Mouse (Mus musculus): ENCODE measurements around the gene Myo10.

The Myo10 gene

DNA sequence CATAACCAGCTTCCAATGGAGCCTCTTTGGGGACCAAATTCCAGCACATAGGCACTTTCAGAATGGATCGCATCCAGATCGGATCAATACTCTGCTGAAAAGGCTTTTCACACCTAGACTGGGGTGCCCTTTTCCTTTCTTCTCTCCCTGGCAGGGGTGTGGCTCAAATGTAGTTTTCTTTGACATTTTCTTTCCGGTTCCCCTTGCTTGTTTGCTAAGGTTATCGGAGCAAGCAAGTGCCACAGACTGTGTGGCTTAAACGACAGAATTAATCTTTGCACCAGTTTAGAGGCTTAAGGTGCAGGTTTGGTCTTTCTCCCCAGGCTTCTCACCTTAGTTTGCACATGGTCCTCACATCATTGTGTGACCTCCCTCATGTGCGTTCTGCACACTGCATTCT lies 11.1 kb upstream of the Myo10 start:
- no peak for DNase-seq (ENCODE audit: low read depth, low spot score)

DNA sequence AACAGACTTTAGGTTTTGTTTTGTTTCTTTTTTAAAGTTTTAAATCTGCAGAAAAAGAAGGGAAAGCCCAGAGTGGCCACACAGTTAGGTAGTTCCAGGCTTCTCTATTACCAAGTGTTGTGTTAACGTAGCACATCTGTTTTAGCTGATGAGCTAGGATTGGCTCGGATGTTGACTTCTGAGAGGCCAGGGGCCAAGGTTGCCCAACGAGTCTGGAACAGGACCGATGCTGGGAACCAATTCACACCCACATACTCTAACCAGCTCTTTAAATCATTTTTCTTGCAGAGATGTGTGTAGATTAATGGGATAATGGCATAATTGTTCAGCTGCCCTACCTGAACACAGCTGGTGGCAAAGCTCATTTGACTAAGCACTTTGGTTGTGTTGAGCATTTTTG lies 1.8 kb upstream of the Myo10 start:
- DNase-seq (ENCODE audit: low read depth, low spot score): no peak

DNA sequence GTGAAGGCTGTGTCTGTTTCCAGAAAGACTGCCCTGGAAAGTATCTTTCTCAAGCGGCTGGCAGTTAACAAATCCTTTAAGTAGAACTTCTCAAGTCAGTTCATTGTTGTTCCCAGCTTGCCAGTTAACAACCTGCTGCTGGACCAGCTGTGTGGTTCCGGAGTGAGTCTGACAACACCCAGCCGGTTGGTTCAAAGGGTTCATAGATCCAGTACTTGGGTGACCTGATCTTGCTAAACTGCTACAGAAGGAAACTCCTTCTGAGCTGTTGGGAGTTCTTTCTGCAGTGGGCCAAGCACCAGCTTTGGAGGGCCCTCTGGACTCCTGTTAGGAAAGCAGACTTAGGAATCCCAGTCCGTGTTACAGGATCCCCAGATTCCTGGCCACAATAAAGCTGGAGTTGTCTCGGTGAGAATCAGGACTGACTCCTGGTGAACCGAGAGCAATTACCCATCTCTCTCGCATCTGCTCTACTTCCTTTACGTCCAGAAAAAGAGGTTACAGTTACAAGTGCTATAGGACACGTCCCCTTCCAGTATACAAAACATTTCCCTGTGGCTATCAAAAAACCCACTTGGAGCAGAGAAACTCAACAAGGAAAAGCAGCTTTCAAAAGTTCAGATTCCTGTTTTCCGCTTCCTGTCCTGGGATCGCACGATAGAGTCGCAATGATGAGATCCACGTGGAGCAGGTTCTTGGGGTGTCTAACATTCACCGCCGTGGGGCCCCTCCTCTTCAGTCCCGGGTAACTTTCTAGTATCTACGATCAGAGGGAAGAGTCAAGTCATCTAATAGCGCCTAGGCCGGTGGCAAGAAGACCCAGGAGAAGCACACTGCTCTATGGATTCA lies 750 bp upstream of the Myo10 start:
- no peak for DNase-seq (ENCODE audit: low read depth, low spot score)

DNA sequence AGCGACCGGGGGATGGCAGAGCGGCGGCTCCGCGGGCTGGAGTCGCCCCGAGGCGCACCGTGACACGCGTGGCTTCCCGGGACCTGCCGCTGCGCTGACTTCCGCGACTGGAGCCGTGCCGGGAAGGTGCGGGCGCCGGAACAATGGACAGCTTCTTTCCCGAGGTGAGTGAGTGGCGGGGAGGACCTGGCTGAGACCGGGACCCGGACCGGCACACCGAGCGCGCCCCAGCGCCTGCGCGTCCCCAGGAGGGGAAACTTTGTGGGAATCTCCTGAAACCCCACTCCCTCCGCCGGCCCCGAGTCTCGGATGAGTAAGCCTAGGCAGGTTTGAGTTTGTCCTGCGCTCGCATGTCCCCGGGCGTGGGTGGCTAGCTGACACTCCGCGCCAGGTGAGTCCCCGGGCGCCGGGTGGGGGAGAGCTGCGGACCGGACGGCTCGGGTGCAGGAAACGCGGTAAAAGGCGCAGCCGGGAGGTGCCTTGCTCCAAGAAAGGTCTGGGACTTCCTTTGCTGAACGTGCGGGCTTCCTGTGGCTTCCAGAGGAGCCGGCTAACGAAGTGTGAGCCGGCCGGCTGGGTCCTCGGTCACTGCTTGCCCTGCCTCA lies 644 bp downstream of the Myo10 start:
- DNase-seq (ENCODE audit: low read depth, low spot score): no peak

DNA sequence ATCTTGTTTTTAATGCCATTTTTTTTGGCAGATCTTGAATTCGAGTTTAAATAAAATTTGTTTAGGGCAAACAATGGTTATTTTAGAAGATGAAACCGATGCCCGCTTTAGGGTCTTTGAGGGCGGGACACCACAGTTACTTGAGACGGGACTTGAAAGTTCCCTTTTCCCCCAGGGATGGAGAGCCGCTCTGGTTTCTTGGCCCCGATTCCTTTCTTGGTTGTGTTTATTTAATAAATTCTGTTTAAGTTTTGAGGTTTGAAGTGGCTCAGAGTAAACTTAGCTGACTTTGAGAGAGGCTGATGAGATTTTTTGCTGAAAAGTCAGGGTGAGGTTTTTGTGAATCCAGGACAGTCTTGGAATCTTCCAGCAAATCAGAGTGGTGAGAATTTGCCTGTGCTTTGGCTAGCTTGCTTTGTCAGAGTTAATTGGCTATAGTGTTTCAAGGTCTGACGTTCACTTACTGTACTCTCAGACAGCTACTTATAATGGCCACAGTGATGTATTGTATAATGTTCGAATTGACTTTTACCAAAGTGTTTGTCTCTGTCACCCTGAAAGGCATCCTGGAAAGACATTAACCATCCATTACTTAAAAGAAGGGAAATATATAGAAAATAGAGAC lies 1.3 kb downstream of the Myo10 start:
- DNase-seq (ENCODE audit: low read depth, low spot score): no peak

DNA sequence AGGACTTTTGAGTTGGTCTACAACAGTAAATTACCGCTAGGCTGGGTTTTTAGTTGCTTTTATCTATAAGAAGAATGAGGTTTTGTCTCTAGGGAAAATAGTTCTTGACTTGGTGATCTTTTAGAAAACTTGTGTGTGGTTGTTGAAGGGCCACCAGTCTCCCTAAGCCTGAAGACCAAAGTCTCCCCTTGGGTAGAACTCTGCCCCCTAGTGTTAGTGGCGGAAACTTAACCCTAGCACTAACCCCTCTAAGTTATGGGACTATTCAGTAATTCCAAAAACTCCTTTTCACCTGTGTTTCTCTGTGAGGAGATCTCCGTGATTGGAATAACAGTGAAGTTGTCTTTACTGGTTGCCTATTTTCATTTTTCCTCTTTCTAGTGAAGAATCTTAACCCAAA lies 1.9 kb downstream of the Myo10 start:
- peak; percentile 45 for DNase-seq (ENCODE audit: low read depth, low spot score)

DNA sequence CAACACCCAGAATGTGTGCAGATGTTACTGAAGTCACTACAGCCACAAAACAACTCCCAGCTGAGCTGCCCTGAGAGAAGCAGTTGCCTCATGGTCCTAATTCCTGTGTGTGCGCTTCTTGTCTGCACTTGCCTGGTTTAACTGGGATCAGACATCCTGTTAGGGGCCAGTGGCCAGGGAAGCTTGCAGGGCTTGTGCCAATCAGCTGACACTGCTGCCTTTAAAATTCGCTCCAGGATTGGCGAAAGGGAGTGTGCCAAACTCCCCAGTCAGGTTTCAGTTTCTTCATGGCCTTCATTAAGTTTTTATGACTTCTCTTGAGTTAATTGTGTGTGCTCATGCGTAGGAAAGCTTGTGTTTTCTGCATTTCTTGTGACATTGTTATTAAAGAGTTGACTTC lies 3.1 kb downstream of the Myo10 start:
- peak; percentile 81 for DNase-seq (ENCODE audit: low read depth, low spot score)

DNA sequence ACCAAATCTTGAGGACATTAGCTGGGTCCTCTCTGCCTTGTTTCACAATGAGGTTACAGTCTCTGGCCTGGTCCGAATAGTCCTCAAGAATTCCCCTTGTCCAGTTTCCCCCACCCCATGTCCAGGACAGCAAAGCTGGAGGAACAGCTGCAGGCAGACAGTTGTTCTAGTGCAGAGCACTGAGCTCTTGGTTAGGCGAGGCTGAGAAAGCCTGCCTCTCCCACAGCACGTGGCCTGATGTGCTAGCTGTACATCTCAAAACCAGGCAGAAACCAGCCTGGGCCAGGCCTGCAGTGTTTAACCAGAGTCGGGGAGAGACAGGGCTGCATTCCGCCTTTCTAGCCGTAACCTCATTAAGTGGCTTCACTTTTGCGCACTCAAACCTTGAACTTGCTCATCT lies 4.7 kb downstream of the Myo10 start:
- DNase-seq (ENCODE audit: low read depth, low spot score): no peak

DNA sequence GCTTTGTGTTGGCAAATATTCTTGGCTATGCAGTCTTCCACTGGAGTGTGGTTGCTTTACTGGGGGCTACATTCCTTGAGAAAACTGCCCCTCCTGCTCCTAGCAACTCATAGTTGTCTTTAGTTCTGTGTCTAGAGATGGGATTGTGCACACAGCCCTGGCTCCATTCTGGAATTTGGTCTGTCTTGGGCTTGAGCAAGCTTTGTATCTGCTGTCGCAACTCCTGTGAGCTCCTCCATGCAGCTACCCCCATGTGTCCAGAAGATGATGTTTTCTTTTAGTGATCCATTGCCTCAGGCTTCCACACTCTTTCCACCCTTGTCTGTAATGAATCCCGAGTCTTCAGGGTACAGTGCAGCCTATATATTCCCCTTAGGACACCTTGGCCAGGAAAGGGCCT lies 5.9 kb downstream of the Myo10 start:
- no peak for DNase-seq (ENCODE audit: low read depth, low spot score)

DNA sequence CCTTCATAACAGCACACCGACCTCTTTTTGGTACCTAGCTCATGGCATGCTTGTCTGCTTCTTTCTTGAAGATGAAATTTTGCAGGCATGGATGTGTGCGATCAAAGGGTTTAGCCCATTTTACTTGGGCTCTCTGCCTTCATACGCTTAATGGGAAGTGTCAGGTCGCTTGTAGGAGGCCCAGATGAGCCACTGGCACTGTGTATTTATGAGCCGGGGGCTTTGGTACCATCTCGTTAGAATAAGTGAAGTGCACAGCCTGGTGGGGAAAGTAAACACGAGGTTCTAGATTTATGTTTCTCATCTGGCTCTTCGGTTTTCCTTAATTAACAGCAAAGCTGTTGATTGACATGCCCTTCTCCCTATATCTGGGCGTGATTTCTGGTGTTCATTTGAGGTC lies 8.4 kb downstream of the Myo10 start:
- no peak for DNase-seq (ENCODE audit: low read depth, low spot score)

DNA sequence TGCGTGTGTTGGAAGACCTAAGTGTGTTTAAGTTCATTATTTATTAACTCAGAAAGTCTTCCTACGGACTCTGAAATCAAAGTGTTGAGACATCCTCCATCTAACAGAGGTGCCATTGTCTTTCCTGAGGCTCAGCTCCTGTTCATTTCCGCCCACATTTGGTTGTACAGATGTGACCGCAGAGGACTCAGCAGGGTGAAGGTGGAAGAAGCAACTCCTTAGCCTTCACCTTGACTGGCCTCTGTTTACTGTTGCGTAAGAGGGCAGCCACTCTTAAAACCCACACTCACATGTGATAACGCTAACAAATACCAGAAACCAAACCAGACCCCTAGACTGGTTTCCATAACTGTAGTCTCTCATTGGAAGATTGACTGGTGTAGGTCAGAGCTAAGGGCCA lies 9.0 kb downstream of the Myo10 start:
- no peak for DNase-seq (ENCODE audit: low read depth, low spot score)

DNA sequence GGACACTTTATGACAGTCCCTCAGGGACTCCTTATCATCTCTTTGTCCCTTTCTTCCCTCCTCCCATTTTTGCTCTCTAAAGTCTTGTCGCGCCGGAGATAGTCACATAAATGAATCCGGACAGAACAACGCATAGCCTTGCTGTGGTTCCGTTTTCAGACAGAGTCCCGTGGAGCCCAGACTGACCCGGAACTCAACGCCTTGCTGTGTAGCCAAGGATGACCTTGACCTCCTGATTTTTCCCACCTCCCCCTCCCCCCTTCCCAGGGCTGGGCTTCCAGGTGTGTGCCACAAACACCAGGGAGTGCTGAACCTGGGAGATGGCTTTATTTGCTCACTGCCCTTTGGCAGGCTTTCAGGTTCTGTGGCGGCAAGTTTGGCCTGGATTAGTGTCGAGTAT lies 10.6 kb downstream of the Myo10 start:
- DNase-seq (ENCODE audit: low read depth, low spot score): no peak

DNA sequence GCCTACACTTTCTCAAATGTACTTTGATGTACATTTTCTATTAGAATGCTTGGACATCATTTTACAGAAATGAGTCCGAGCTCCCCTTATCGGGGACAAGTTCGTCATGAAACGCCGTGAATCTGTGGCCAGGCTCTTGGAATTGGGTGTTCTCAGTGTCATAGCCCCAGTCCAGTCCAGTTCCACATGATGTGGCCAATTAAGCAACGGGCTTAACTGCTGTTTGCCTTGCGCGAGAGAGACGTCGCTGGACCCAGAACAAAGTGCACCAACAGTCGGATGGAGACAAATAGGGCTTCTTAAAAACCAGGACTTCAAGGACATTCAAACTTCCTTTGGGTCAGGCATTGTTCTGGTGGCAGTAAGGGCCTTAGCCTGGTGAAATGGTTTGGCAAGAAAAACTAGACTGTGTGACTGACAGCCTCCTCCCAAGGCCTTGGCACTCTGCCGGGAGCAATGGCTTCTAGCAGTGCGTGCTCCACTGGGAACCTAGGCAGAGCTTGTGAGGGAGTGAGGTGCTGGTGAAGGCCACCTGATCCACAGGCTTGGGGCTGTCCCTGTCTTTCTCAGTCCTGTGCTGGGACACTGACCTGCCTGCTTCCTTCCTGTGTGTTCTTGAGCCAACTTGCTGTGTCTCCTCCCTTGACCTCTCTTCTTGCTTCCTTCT lies 11.5 kb downstream of the Myo10 start:
- no peak for DNase-seq (ENCODE audit: low read depth, low spot score)

DNA sequence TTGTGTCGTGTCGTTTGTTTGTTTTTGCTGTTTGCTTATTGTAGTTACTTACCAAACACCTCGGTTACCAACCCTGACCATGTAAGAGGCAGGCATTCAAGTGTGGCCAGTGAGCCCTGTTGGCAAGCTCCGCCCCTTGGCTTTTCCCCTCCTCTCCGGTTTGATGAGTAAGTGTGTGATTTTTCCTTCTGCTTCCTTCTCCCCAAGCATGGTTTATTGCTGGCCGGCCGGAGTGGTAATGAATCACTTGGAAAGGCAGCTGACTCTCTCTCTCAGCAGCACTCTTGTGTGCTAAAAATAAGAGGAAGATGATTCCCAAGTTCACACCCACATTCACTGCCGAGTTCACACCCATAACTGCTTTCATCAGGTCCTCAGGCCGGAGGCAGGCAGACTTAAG lies 15.4 kb downstream of the Myo10 start:
- DNase-seq (ENCODE audit: low read depth, low spot score): no peak

DNA sequence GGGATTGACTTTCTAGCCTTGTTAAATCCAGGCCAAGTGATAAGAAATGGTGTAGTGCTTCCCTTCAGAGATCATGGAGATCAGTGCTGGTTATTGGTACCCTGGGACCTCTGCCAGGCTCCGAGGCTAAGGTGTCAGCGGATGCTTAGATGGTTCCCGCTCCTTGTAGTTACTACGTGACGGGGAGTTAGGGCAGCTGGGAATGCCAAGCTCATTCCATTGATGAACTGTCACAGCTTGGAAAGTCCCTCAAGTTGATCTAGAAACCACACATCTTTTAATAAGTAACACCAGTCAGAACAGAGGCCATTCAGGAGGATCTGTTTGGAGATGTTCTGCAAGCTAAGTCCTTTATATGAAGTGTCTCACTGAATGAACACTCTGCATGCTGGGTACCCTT lies 16.9 kb downstream of the Myo10 start:
- no peak for DNase-seq (ENCODE audit: low read depth, low spot score)

DNA sequence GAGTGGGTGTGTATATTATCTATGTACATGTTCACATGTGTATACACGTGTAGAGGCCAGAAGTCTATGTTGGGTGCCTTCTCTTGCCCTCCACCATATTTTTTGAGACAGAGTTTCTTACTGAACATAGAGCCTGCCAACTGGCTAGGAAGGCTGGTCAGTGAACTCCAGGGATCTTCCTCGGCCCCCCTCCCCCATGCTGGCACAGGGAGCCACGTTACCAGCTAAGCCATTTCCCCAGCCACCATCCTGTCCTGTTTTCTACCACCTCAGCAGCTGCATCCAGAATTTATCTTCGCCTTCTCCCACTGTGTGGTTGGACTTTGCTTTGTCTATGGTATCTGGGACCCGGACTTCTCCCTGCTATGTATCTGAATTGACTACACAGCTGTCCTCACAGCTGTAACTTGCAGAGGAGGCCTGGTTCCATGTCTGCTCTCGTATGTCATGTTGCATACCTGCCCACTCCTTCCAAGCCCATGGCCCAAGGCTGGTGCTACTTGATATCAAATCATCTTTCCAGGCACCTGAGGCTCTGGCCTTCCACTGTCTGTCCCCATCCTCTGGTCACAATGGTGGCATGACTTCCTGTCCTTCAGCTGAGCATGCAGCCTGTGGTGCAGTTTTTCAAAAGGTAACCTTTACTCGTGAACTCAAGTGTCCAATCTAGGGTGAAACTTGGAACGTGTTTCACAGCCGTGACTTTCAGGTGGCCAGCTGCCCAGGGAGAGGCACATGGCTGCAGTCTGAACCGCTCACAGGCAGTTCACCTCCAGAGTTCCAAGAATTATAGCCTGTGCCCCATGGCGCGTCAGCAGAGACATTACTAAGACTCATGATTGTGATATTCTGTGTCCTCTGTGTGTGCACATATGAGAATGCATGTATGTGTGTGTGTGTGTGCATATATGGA lies 18.8 kb downstream of the Myo10 start:
- no peak for DNase-seq (ENCODE audit: low read depth, low spot score)

DNA sequence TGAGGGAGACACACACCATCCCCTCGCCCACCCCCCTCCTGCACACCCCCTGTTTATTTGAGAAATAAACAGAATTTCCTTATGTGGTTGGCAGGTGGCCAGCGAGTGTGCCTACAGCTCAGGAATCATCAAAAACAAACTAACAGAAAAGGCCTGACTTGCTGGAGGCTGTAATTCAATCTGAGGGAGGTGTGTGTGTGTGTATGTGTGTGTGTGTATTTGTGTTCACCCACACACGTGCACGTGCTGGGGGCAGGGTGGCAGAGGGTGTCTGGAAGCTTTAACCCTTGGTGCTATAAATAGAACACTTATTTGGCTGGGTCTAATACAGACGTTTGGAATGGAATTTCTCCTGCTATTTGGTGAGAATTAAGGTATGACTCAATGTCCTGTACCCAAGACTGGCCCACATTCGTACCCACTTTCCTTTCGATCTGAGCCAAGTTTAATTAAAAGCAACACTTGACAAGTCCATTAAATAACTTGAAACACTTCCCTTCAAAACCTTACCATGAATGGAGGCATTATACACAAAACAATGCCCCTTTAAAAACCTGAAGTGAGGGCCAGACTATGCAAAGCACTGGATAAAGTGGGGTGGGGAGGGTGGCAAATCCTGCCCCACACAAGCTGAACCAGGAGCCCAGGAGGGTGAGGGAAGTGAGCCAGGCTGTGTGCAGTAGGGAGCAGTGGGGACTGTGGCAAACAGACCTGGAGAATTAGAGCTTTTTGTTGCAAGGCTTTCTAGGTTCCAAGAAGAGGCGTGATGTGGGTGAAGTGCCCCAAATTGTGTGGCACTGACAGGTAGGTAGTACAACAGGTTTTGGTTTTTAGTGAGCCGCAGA lies 20.1 kb downstream of the Myo10 start:
- DNase-seq (ENCODE audit: low read depth, low spot score): peak; percentile 69

DNA sequence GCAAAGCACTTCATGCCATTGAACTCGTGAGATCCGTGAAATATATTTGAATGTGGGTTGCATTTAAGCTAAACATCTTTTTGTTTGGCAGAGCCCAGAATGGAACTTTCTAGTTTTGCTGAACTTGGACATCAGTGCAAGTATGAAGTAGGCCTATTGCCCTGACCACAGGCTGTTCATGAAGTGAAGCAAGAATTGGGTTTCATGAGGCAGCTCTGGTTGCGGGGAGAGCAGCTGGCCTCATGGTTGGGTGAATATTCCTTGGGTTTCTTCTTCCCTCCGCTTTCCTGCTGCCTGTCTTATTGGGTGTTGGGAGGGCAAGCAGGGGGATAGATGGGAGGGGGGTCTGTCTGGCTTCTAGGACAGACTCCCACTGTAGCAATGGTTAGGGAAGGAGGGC lies 23.5 kb downstream of the Myo10 start:
- DNase-seq (ENCODE audit: low read depth, low spot score): no peak

DNA sequence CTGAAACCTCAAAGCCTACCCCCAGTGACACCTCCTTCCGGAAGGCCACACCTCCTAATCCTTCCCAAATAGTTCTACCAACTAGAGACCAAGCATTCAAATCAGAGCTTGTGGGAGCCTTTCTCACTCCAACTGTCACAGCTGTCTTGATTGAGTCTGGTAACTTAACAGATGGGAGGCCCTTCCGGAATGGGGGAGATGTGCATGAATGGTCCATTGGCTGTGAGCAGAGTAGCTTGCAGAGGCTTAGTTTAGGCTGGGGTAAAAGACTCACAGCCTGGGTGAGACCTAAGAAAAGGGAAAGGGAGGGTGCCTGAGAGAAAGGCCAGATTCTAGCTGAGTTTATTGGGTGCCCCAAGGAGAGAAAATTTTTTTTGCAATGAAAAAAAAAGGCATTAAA lies 26.0 kb downstream of the Myo10 start:
- no peak for DNase-seq (ENCODE audit: low read depth, low spot score)

DNA sequence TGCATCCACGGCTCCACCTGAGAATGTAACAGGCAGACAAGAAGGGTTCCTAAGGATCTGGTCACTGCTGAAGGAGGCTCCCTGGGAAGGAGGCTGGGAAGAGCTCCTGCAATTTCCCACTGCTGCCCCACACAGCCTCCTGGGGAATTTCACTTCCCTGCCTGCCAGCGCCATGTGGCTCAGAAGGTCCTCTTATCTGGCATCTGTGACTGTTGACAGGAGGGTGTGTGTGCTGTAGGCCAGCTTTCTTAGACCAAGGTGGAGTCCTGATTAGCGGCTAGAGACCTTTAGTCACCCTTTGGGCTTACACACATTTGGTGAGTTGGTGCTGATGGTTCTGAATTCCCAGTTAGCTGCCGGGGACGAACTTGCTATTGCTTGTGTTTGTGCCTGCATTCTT lies 28.0 kb downstream of the Myo10 start:
- no peak for DNase-seq (ENCODE audit: low read depth, low spot score)

DNA sequence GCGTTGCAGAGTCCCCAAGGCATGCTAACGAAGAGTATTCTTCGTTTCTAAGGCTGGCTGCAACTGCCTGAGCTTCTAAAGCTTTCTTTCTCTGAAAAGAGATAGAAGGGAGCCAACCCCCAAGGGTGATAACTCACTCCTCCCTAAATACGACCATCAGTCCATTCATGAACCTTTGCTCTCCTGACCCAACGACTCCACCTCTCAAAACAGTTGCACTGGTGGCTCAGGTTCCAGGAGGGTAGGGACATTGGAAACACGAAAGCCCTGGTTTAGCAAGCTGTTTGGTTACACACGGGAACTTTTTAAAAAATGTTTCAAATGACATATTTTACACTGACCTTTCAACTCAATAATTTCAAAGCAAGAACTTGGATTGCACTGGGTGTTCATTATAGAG lies 29.5 kb downstream of the Myo10 start:
- no peak for DNase-seq (ENCODE audit: low read depth, low spot score)

All from forelimb bud, embryonic 11.5 days (tissue).